Mouse (Mus musculus): ENCODE results near the gene Epha7.

The Epha7 gene

GRCm38 (mm10) chr4:28901496-28901895 is 88.6 kb downstream of the Epha7 start:
- DNase-seq, result no peak

- DNase-seq, result no peak
These were observed 89.2 kb downstream of the Epha7 start for GRCm38 (mm10) chr4:28902004-28902704.

- no peak for DNase-seq
These were observed 94.1 kb downstream of the Epha7 start for GRCm38 (mm10) chr4:28906985-28907384.

- DNase-seq, result no peak
These were observed 97.2 kb downstream of the Epha7 start for GRCm38 (mm10) chr4:28910127-28910526.

- DNase-seq, result no peak
These were observed 99.1 kb downstream of the Epha7 start for GRCm38 (mm10) chr4:28912028-28912427.

GRCm38 (mm10) chr4:28913613-28914012 is 100.7 kb downstream of the Epha7 start:
- DNase-seq, result no peak

GRCm38 (mm10) chr4:28920645-28921044 is 107.7 kb downstream of the Epha7 start:
- no peak for DNase-seq

- no peak for DNase-seq
These were observed 113.1 kb downstream of the Epha7 start for GRCm38 (mm10) chr4:28926072-28926471.

- DNase-seq, result no peak
These were observed 120.5 kb downstream of the Epha7 start for GRCm38 (mm10) chr4:28933431-28933830.

GRCm38 (mm10) chr4:28934802-28935201 is 121.9 kb downstream of the Epha7 start:
- no peak for DNase-seq

- DNase-seq, result no peak
These were observed 122.6 kb downstream of the Epha7 start for GRCm38 (mm10) chr4:28935567-28935966.

- DNase-seq, result no peak
These were observed 127.8 kb downstream of the Epha7 start for GRCm38 (mm10) chr4:28940710-28941109.

GRCm38 (mm10) chr4:28944237-28944636 is 131.3 kb downstream of the Epha7 start:
- DNase-seq, result no peak

GRCm38 (mm10) chr4:28960889-28961560 is 148.1 kb downstream of the Epha7 start:
- DNase-seq, result no peak

- DNase-seq, result no peak
These were observed 154.8 kb downstream of the Epha7 start for GRCm38 (mm10) chr4:28967584-28968315.

- no peak for DNase-seq
These were observed 185.7 kb downstream of the Epha7 start for GRCm38 (mm10) chr4:28998462-28999286.

- DNase-seq, result no peak
These were observed 186.3 kb downstream of the Epha7 start for GRCm38 (mm10) chr4:28999287-28999595.

- no peak for DNase-seq
These were observed 197.4 kb downstream of the Epha7 start for GRCm38 (mm10) chr4:29010333-29010732.

Measured in kidney, postnatal 25 days (tissue).